Mouse (Mus musculus) limb, embryonic 15.5 days (tissue): ENCODE measurements around the gene Nsun2. TPM values are rescaled to one million over a fixed set of nuclear protein-coding genes. Genes with fewer than 3 reads are reported as not detected.

Experiments used
- ATAC-seq: fragments of 200-750 bp; cut with Nextera tagmentation; 2 replicates; pipeline ENCODE4 v1.8.0; 2017; ENCODE audit warnings: low read depth, moderate TSS enrichment; ENCODE audit not compliant: insufficient number of reproducible peaks, low FRiP score, low TSS enrichment
- H3K27ac ChIP-seq: fragments of 300-500 bp; sonication (generic); 2 replicates; pipeline ENCODE4 v1.5.1; 2015; ENCODE audit warnings: moderate library complexity, mild to moderate bottlenecking, inconsistent platforms
- H3K27me3 ChIP-seq: fragments of 300-500 bp; sonication (generic); 2 replicates; pipeline ENCODE4 v1.6.1; 2015; ENCODE audit warnings: inconsistent platforms
- H3K36me3 ChIP-seq: fragments of 300-500 bp; sonication (generic); 2 replicates; pipeline ENCODE4 v1.6.1; 2015; ENCODE audit warnings: inconsistent platforms
- H3K4me1 ChIP-seq: fragments of 300-500 bp; sonication (generic); 2 replicates; pipeline ENCODE4 v1.6.1; 2015; ENCODE audit warnings: inconsistent platforms
- H3K4me2 ChIP-seq: fragments of 300-500 bp; sonication (generic); 2 replicates; pipeline ENCODE4 v1.6.1; 2015; ENCODE audit warnings: mild to moderate bottlenecking, inconsistent platforms
- H3K4me3 ChIP-seq: fragments of 300-500 bp; sonication (generic); 2 replicates; pipeline ENCODE4 v1.5.1; 2015; ENCODE audit warnings: mild to moderate bottlenecking, inconsistent platforms
- H3K9ac ChIP-seq: fragments of 300-500 bp; sonication (generic); 2 replicates; pipeline ENCODE4 v1.6.1; 2015; ENCODE audit warnings: inconsistent platforms
- H3K9me3 ChIP-seq: fragments of 300-500 bp; sonication (generic); 2 replicates; pipeline ENCODE4 v1.6.1; 2016; ENCODE audit warnings: inconsistent platforms
- WGBS: fragments of 180-500 bp; shearing (Covaris S2); methylation state at CpG from one replicate; pipeline ENCODE4 v1.1.7; 2015; 5-methylcytosine and 5-hydroxymethylcytosine counted together
- polyA plus RNA-seq: library from polyadenylated mRNA; unstranded; fragments of >200 nt; fragmentation: Nextera tagmentation; extraction: Ambion mirVana; gene quantifications from 2 replicates; pipeline ENCODE4 v1.2.1, GENCODE M21; 2015

Gene Nsun2
- polyA plus RNA-seq, 1 experiment from 2014 or later = 136 TPM

GRCm38 (mm10) chr13:69530156-69530555 lies 3.4 kb upstream of the Nsun2 start:
- no peaks in the 10 kb centered on the region for H3K9me3 ChIP-seq
- no peak overlapping the region for H3K4me2 ChIP-seq
- H3K9ac ChIP-seq = no peak overlapping the region
- no peak overlapping the region for H3K4me3 ChIP-seq
- no peak overlapping the region for H3K27ac ChIP-seq
- no peak for ATAC-seq
- WGBS = 73% methylated on average over 3 of the region's 3 CpGs
- no peaks in the 10 kb centered on the region for H3K27me3 ChIP-seq
- H3K4me1 ChIP-seq = peaks cover 52% of the 10 kb centered on the region
- peaks cover 11% of the 10 kb centered on the region; the same call in 1 of the 2 replicates for H3K36me3 ChIP-seq

DNA sequence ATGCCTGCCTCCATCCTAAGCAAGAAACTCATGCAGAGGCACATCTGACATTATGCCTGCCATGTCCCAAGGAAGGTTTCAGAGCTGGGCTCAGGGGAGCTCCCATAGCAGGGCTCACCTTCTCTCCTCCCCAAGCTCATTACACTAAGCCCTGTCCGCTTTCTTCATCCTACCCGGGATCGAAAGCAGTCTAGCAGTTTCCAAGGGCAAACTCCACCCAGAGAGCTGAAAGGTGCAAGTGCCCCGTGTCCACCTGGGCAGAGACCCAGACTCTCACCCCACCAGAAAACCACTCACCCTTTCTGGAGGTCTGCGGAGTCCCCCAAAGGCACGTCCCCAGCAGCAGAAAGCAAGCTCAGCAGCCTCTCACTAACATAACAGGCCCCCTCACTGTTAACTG lies 2.6 kb upstream of the Nsun2 start:
- Histone ChIP-seq H3K9me3 (no peaks in the 10 kb centered on the region), H3K36me3 (peaks cover 11% of the 10 kb centered on the region; the same call in 1 of the 2 replicates), H3K4me3 (peak overlapping the region; percentile 93; the same call in 1 of the 2 replicates), H3K27me3 (no peaks in the 10 kb centered on the region), H3K4me2 (peak overlapping the region; percentile 79; the same call in 1 of the 2 replicates), H3K27ac (no peak overlapping the region), H3K4me1 (peaks cover 52% of the 10 kb centered on the region), H3K9ac (no peak overlapping the region)
- no peak for ATAC-seq
- 73% methylated on average over 6 of the region's 6 CpGs for WGBS

DNA sequence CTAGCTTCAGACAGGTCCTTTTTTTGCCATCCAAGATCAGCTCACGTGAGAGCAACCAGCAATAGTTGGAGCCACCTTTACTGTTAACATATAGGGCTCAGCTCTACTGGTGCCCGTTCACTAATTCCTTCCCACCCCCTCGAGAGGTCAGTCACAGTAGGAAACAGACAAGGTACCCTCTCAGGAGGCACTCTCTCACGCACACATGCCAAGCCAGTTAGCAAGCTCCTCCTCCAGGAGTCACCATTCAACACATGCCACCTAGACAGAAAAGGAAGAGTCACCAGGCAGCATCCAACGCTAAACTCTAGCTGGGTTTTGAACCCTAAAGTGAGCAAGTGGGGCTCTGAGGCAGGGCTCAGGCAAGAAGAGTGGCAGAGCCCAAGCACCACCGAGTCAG lies 2.1 kb upstream of the Nsun2 start:
- Histone ChIP-seq H3K9ac (no peak overlapping the region), H3K4me1 (peaks cover 52% of the 10 kb centered on the region), H3K27ac (no peak overlapping the region), H3K9me3 (no peaks in the 10 kb centered on the region), H3K27me3 (no peaks in the 10 kb centered on the region), H3K4me3 (peak overlapping the region; percentile 93), H3K36me3 (peaks cover 11% of the 10 kb centered on the region; the same call in 1 of the 2 replicates), H3K4me2 (peak overlapping the region; percentile 79)
- 44% methylated on average over 6 of the region's 6 CpGs for WGBS
- ATAC-seq = no peak

DNA sequence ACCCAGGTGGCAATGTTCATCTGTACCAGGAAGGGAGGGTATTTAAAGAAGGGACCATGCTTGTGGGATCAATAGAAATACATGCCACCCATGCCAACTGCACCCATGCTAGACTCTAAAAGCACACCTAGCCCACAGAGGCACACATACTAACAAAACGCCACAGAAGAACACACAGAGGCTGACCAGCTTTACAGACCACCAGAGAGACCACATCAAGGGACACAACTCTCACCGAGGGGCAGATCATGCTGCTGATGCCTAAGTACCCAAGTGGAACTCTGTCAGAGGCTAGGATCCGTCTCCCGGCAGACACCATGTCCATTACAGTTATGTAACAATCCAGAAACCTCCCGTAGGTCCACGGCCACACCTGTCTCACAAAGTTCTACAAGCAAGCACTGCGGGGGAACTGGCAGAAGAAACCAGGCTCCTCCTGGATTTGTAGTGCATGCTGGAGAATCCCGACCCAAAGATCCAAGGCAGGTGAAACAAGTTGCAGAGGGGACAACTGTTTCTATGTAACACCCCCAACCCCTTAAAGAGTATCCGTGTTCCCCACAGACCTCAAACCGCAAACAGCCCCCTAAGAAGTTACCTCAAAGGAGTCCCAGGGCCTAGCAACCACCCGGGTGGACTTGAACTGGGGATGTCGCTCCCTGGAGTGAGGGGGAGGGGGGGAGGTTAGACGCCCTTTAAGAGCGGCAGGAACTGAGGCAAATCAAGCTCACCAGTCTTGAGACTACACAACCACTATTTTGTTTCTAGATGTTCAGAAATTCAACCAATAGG lies 1.2 kb upstream of the Nsun2 start:
- Histone ChIP-seq H3K36me3 (peaks cover 11% of the 10 kb centered on the region; the same call in 1 of the 2 replicates), H3K4me3 (peak overlapping the region; percentile 93), H3K4me2 (peak overlapping the region; percentile 79), H3K9ac (peak overlapping the region; percentile 11; the same call in 1 of the 2 replicates), H3K27me3 (no peaks in the 10 kb centered on the region), H3K9me3 (no peaks in the 10 kb centered on the region), H3K4me1 (peaks cover 48% of the 10 kb centered on the region), H3K27ac (no peak overlapping the region)
- WGBS = 14% methylated on average over 14 of the region's 14 CpGs
- no peak for ATAC-seq

DNA sequence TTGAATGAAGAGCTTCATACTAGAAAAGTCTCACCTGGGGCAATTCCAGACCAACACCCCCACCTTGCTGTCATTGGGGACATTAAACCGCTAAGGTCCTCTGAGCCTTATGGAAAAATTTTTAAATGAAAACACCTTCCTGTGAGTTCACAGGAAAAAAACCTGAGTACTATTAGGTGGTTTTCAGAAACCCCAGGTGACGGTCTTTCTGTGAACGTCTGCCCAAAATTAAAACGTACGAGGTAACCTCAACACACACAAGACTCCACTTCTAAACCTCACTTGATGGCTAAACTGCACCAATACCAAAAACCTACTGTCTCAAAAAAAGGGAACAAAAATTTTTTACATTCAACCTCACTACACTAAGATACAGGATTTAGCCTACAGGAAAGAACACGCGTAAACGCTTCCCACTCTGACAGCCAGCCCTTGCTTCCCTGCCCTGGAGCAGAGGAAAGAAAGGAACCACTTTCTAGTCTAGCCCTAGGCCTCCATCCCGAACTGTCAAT lies 597 bp upstream of the Nsun2 start:
- no peak for ATAC-seq
- H3K36me3 ChIP-seq = peaks cover 11% of the 10 kb centered on the region; the same call in 1 of the 2 replicates
- peak overlapping the region; percentile 93 for H3K4me3 ChIP-seq
- peak overlapping the region; percentile 79 for H3K4me2 ChIP-seq
- H3K27ac ChIP-seq = peak overlapping the region; percentile 94
- 2% methylated on average over 9 of the region's 9 CpGs for WGBS
- H3K9me3 ChIP-seq = no peaks in the 10 kb centered on the region
- peak overlapping the region; percentile 87 for H3K9ac ChIP-seq
- H3K27me3 ChIP-seq = no peaks in the 10 kb centered on the region
- peaks cover 44% of the 10 kb centered on the region for H3K4me1 ChIP-seq

DNA sequence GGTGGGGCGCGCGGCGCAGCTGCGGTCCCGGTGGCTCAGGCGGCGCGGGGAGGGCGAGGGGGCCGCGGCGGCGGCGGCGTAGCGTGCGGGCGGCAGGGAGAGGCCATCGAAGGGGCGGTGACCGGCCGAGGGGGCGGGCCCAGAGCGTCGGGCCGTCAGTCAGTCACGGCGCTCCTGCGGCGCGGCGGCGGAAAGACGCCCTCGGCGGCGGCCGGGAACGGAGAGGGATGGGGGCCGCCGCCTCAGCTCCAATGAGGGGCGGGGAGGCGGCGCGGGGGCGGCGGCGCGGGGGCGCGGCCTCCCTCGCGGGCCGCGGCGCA lies 748 bp downstream of the Nsun2 start, which contains the start of gene Tent4a:
Gene Tent4a, minus strand, starts transcription at position 284 of the 320 bp plus-strand sequence.
- peak; percentile 88 for ATAC-seq
- Histone ChIP-seq H3K36me3 (peaks cover 11% of the 10 kb centered on the region; the same call in 1 of the 2 replicates), H3K27ac (peak within 1 kb of the TSS; percentile 95), H3K4me3 (peak within 1 kb of the TSS; percentile 93), H3K27me3 (no peaks in the 10 kb centered on the region), H3K4me2 (peak within 1 kb of the TSS; percentile 85), H3K9ac (peak within 1 kb of the TSS; percentile 87), H3K9me3 (no peaks in the 10 kb centered on the region), H3K4me1 (peaks cover 55% of the 10 kb centered on the region)
- WGBS = 0% methylated on average over 21 of the region's 57 CpGs

- Histone ChIP-seq H3K36me3 (peaks cover 5% of the 10 kb centered on the region; the same call in 1 of the 2 replicates), H3K9ac (peak overlapping the region; percentile 87), H3K27me3 (no peaks in the 10 kb centered on the region), H3K4me2 (peak overlapping the region; percentile 85), H3K27ac (peak overlapping the region; percentile 95), H3K4me3 (peak overlapping the region; percentile 93), H3K4me1 (peaks cover 57% of the 10 kb centered on the region), H3K9me3 (no peaks in the 10 kb centered on the region)
- ATAC-seq = peak; percentile 98
- under 1% methylated on average over 76 of the region's 86 CpGs for WGBS
Observed at GRCm38 (mm10) chr13:69534654-69535551, 1.4 kb downstream of the Nsun2 start.

DNA sequence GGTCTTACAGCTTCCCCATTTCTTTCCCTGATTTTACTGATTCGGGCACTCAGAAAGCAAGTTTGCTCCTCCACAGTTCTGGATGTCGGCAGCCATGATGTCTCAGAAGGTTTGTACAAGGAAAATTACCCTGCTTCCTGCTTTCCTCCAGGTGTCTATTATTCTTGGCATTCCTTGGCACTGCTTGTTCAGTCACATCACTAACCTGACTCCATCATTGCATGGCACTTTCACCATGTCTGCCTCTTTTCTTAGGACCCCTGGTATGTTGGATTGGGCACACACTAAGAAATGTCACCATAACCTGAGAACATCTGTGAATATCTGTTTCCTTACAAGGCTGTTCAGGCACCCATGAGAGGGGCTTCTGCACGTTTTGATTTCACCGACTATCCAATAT lies 2.5 kb downstream of the Nsun2 start:
- H3K27ac ChIP-seq = peak overlapping the region; percentile 95
- no peak overlapping the region for H3K4me3 ChIP-seq
- H3K4me1 ChIP-seq = peaks cover 54% of the 10 kb centered on the region
- 65% methylated on average over 4 of the region's 4 CpGs for WGBS
- no peaks in the 10 kb centered on the region for H3K36me3 ChIP-seq
- H3K27me3 ChIP-seq = no peaks in the 10 kb centered on the region
- H3K4me2 ChIP-seq = peak overlapping the region; percentile 85; the same call in 1 of the 2 replicates
- ATAC-seq = no peak
- H3K9me3 ChIP-seq = no peaks in the 10 kb centered on the region
- H3K9ac ChIP-seq = no peak overlapping the region

DNA sequence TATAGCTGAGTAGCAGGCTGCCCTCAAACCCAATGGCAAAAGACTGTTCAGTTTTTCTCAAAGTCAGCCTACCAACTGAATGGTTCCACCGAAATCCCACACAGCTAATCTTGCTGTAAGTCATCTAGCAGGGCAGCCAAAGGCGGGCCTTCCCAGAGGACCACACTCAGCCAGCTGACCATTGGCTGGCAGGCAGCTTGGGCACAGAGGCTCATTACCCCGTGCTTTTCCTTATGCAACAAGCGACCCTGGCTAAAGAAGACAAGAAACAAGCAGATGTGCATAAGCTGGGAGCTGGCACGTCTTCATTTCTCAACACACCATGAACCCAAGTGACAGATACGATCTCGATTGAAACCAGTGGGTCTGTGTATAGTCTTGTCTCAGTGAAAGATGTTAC lies 3.8 kb downstream of the Nsun2 start:
- no peaks in the 10 kb centered on the region for H3K36me3 ChIP-seq
- no peak for ATAC-seq
- H3K27me3 ChIP-seq = no peaks in the 10 kb centered on the region
- no peak overlapping the region for H3K27ac ChIP-seq
- 82% methylated on average over 7 of the region's 7 CpGs for WGBS
- no peak overlapping the region for H3K9ac ChIP-seq
- H3K9me3 ChIP-seq = no peaks in the 10 kb centered on the region
- H3K4me1 ChIP-seq = peaks cover 51% of the 10 kb centered on the region
- no peak overlapping the region for H3K4me3 ChIP-seq
- no peak overlapping the region for H3K4me2 ChIP-seq

DNA sequence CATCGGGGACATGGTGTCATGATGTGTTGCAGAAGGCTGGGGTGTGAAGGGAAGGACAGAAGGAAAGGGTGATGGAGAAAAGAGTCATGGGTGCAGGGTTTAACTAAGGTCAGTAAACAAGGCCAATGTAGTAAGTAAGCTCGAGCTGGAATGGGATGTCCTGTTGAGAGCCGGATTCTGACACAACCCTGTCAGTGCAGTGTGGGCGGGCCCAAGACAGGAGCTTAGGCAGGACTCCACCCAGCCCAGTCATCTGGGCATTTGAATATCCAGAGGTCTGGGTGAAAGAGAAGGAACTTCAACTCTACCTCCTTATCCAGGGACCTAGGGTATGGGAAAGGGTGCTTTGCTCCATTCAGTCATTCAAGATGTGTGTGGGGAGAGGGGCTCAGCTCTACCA lies 4.8 kb downstream of the Nsun2 start:
- no peak overlapping the region for H3K27ac ChIP-seq
- no peak overlapping the region for H3K4me2 ChIP-seq
- no peaks in the 10 kb centered on the region for H3K27me3 ChIP-seq
- H3K4me1 ChIP-seq = peaks cover 52% of the 10 kb centered on the region
- ATAC-seq = no peak
- no peaks in the 10 kb centered on the region for H3K36me3 ChIP-seq
- WGBS = 20% methylated on average over 4 of the region's 4 CpGs
- no peaks in the 10 kb centered on the region for H3K9me3 ChIP-seq
- no peak overlapping the region for H3K9ac ChIP-seq
- no peak overlapping the region for H3K4me3 ChIP-seq

DNA sequence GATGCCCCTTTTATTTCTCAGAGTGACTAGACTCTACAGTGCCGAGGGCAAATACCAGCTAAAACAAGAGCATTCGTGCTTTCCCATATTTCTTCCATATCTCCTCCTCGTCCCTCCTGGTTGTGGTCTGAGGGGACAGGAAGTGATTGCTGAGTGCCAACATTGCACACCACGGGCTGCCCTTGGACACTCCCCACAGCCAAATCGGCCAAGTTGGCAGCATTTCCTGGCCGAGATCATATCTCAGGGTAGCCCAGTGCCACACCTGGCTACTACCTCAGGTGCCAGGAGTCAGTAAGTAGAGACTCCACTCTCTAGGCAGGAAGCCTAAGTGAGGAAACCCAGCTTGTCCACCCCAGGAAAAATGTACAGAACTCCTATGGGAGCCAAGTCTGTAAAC lies 7.7 kb downstream of the Nsun2 start:
- H3K36me3 ChIP-seq = no peaks in the 10 kb centered on the region
- 70% methylated on average over 6 of the region's 6 CpGs for WGBS

More for the DNA sequence above, 7.7 kb downstream of the Nsun2 start:
- no peak for ATAC-seq
- Histone ChIP-seq H3K9ac (no peak overlapping the region), H3K27me3 (no peaks in the 10 kb centered on the region), H3K27ac (peak overlapping the region; percentile 81), H3K9me3 (no peaks in the 10 kb centered on the region), H3K4me3 (no peak overlapping the region), H3K4me1 (peaks cover 53% of the 10 kb centered on the region), H3K4me2 (no peak overlapping the region)
